Mouse (Mus musculus) bone marrow macrophage, adult 2 months (primary cell): Measurements from ENCODE around the gene Hs2st1.

Source experiments
- CTCF ChIP-seq: IDR thresholded peaks from 2 replicates; pipeline ENCODE4 v1.5.1; 2012; ENCODE audit warnings: low read depth, mild to moderate bottlenecking, low read length, moderate library complexity
- POLR2A ChIP-seq: IDR thresholded peaks from 2 replicates; pipeline ENCODE4 v1.6.1; 2012; ENCODE audit warnings: mild to moderate bottlenecking, low read depth, low read length, borderline replicate concordance

DNA sequence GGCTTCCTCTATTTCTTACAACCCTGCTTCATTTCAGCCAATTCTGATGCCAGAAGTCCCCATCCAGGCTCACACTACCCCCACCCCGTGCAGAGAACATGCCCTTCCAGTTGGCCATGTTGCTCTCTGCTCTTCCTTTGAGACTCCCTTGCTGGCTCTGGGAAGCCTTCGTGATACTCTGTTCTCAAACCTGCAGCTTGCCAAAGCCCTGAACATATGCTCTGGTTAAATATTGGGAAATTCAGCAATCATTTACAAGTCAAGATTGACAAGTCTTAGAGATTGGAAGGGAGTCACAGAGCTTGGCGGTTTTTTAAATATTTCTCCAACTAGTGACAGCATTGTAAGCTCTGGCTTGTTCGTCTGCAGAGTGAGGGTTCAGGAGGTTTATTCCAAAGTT, 183.5 kb downstream of the Hs2st1 start:
- TF ChIP-seq CTCF = no peak
- no peak for TF ChIP-seq POLR2A
